Mouse (Mus musculus) kidney, embryonic 14.5 days (tissue): ENCODE results near the gene Zfp791. TPM values are rescaled to one million over a fixed set of nuclear protein-coding genes. Genes with fewer than 3 reads are reported as not detected.
"Not testable (repeated sequence)": the region's sequence is repeated elsewhere in the genome, so short reads cannot be mapped to it uniquely, and the experiment has no call there.

Experiments
- ATAC-seq: fragments of 200-750 bp; cut with Nextera tagmentation; 2 replicates; pipeline ENCODE4 v1.8.0; 2017; ENCODE audit warnings: moderate number of reproducible peaks, mild to moderate bottlenecking, moderate TSS enrichment, moderate library complexity; ENCODE audit not compliant: low FRiP score, low TSS enrichment
- H3K27ac ChIP-seq: fragments of 300-500 bp; sonication (generic); 2 replicates; pipeline ENCODE4 v1.5.1; 2014; ENCODE audit warnings: low read depth, mild to moderate bottlenecking, low read length, moderate library complexity, mixed read lengths
- H3K27me3 ChIP-seq: fragments of 300-500 bp; sonication (generic); 2 replicates; pipeline ENCODE4 v1.6.1; 2014; ENCODE audit warnings: mild to moderate bottlenecking, low read length; ENCODE audit not compliant: control insufficient read depth, insufficient read depth
- H3K36me3 ChIP-seq: fragments of 300-500 bp; sonication (generic); 2 replicates; pipeline ENCODE4 v1.6.1; 2014; ENCODE audit warnings: low read length, mixed read lengths; ENCODE audit not compliant: control insufficient read depth, insufficient read depth
- H3K4me1 ChIP-seq: fragments of 300-500 bp; sonication (generic); 2 replicates; pipeline ENCODE4 v1.6.1; 2014; ENCODE audit warnings: low read length, mixed read lengths; ENCODE audit not compliant: control insufficient read depth, insufficient read depth
- H3K4me2 ChIP-seq: fragments of 300-500 bp; sonication (generic); replicated peaks from 2 replicates; pipeline ENCODE4 v1.6.1; 2014; ENCODE audit warnings: low read depth, mild to moderate bottlenecking, low read length
- H3K4me3 ChIP-seq: fragments of 300-500 bp; sonication (generic); 2 replicates; pipeline ENCODE4 v1.5.1; 2014; ENCODE audit warnings: mild to moderate bottlenecking, low read length
- H3K9ac ChIP-seq: fragments of 300-500 bp; sonication (generic); 2 replicates; pipeline ENCODE4 v1.6.1; 2014; ENCODE audit warnings: low read depth, mild to moderate bottlenecking, low read length, moderate library complexity
- H3K9me3 ChIP-seq: fragments of 300-500 bp; sonication (generic); 2 replicates; pipeline ENCODE4 v1.6.1; 2016; ENCODE audit warnings: low read length; ENCODE audit not compliant: control insufficient read depth
- WGBS: fragments of 180-500 bp; shearing (Covaris S2); extraction: QIAGEN DNeasy Blood & Tissue Kit; methylation state at CpG from one replicate; pipeline ENCODE4 v1.1.7; 2014; 5-methylcytosine and 5-hydroxymethylcytosine counted together
- polyA plus RNA-seq: library from polyadenylated mRNA; unstranded; fragments of >200 nt; fragmentation: Nextera tagmentation; extraction: Ambion mirVana; gene quantifications from 2 replicates; pipeline ENCODE4 v1.2.1, GENCODE M21; 2014

Gene Zfp791
- polyA plus RNA-seq: 1.3 and 1.6 TPM in 2 replicates

DNA sequence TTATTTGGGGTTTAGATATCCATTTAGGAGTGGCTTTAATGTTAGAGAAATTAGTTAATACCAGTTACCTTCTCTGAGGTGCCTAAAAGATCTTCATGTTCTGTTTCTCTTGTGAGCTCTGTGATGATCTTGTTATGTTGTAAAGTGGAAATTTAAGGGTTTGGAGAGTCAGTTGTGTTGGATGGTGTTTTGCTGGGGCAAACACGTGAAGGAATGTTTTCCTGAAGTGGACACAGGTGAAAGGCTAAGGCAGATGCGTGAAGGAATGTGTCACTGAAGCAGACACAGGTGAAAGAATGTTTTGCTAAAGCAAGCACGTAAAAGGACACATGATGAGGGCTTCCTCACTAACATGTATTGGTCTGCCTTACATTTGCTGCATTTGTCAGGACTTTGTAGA, at the start of gene Zfp791:
Gene Zfp791 (minus strand): TSS at position 101 of the 400 bp plus-strand sequence.
- H3K27ac ChIP-seq: no peak within 1 kb of the TSS
- no peaks in the 10 kb centered on the region for H3K4me1 ChIP-seq
- no peak within 1 kb of the TSS for H3K4me2 ChIP-seq
- ATAC-seq: no peak
- H3K9ac ChIP-seq: no peak within 1 kb of the TSS
- no peaks in the 10 kb centered on the region for H3K27me3 ChIP-seq
- 68% methylated on average over 3 of the region's 3 CpGs for WGBS
- no peaks in the 10 kb centered on the region for H3K9me3 ChIP-seq
- H3K4me3 ChIP-seq: no peak within 1 kb of the TSS
- H3K36me3 ChIP-seq: no peaks in the 10 kb centered on the region

DNA sequence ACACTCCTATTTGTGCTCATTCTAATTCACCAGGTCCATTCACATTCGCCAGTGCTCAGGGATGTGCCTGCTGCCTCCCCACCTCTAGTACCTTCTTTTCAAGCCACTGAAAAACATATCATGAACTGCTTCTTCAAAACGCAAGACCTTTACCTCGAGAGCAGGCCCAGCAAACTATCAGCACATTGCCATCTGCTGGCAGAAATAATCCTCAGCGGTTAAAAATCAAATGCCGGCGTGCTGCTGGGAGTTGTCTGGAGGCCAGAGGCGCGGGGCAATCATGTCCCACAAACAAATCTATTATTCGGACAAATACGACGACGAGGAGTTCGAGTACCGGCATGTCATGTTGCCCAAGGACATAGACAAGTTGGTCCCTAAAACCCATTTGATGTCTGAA, 48.4 kb upstream of the Zfp791 start:
- Histone ChIP-seq H3K27ac (no peak overlapping the region), H3K4me3 (no peak overlapping the region), H3K4me2 (no peak overlapping the region), H3K4me1 (no peaks in the 10 kb centered on the region), H3K36me3 (no peaks in the 10 kb centered on the region), H3K9me3 (no peaks in the 10 kb centered on the region), H3K9ac (no peak overlapping the region), H3K27me3 (no peaks in the 10 kb centered on the region)
- ATAC-seq: no peak
- 37% methylated on average over 14 of the region's 14 CpGs for WGBS

DNA sequence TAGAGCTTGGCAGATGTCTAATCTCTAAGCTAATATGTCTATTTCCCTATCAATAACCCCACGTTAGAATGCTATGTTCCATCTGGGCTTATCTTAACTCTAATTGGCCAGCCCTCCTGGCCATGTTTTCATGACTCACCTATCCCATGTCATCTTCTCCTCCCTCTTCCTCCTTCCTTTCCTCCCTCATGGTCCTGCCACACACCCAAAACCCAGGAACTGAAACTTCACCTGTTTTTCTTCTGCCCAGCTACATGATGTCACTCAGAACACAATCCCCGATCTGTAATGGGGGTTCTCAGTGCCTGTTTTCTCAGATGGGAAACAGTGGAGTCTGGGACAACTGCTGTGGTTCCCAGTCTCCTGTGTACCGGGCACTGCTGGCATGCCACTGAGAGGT, 28.7 kb upstream of the Zfp791 start, which contains the start of gene Cks1brt:
Gene Cks1brt (plus strand): TSS at position 301 of the 400 bp plus-strand sequence.
- no peak for ATAC-seq
- H3K27me3 ChIP-seq: no peaks in the 10 kb centered on the region
- no peak within 1 kb of the TSS for H3K4me3 ChIP-seq
- no peak within 1 kb of the TSS for H3K4me2 ChIP-seq
- H3K9me3 ChIP-seq: peaks cover 33% of the 10 kb centered on the region
- H3K27ac ChIP-seq: no peak within 1 kb of the TSS
- no peaks in the 10 kb centered on the region for H3K4me1 ChIP-seq
- H3K36me3 ChIP-seq: no peaks in the 10 kb centered on the region
- no peak within 1 kb of the TSS for H3K9ac ChIP-seq
- WGBS: 78% methylated on average over 3 of the region's 3 CpGs

DNA sequence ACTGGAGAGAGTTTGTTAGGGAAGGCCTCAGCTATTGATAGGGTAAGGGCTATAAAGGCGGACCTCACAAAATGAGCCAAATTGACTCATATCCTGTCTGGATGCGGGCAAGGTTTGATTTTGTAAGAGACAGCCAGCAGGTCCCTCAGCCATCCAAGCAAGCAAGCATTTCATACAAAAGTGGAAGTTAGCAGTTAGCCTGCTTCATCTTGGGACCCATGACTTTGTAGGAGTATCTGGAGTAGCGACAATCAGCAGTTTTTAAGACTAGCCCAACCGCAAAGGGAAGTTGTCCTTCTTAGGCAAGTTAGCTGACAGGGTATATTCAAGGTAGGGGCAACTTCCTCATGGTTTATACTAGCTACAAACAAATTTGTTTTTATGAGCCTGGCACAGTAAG, 19.6 kb upstream of the Zfp791 start:
- 87% methylated on average over 4 of the region's 4 CpGs for WGBS

DNA sequence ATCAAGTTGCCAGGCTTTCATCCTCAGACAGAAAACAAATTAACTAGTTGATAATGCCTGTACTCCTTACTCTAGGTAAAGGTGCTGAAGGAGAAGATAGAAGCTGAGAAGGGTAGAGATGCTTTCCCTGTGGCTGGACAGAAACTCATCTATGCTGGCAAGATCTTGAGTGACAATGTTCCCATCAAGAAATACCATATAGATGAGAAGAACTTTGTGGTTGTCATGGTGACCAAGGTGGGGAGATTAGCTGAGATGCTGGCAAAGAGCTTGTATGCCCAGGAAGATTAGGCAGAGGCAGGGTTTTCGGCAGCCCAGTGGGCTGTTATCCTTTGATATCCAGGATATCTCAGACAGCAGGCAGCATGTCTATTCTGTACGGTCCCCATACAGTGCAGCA, 12.8 kb upstream of the Zfp791 start:
- H3K27me3 ChIP-seq, H3K27ac ChIP-seq, H3K4me1 ChIP-seq, ATAC-seq, H3K4me3 ChIP-seq, H3K9ac ChIP-seq, H3K9me3 ChIP-seq, H3K4me2 ChIP-seq, H3K36me3 ChIP-seq: not testable (repeated sequence)
- WGBS: 86% methylated on average over 2 of the region's 2 CpGs

More for the DNA sequence above, 19.6 kb upstream of the Zfp791 start:
- Histone ChIP-seq H3K9me3 (peaks cover 7% of the 10 kb centered on the region; the same call in 1 of the 2 replicates), H3K4me3 (no peak overlapping the region), H3K9ac (no peak overlapping the region), H3K36me3 (no peaks in the 10 kb centered on the region), H3K27ac (no peak overlapping the region), H3K4me1 (no peaks in the 10 kb centered on the region), H3K27me3 (no peaks in the 10 kb centered on the region), H3K4me2 (no peak overlapping the region)
- no peak for ATAC-seq

DNA sequence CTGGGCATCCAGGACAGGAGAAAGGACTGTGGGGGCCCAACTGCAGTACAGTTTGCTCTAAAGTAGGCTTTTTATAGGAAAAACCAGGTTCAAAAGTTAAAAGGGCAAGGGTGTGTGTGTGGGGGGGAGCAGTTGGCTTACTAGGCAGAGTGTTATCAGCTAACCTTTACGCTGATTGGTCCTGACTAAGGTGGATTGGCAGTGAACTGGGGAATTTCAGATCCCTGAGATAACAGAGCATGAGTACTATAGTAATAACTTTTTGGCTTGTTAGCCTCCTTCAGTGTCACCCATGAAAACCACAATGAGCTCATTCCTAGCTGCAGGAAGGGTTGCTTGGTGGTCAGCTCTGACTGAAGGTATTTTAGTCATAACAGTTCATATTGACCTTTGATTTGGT, 9.4 kb upstream of the Zfp791 start:
- ATAC-seq: no peak
- Histone ChIP-seq H3K36me3 (no peaks in the 10 kb centered on the region), H3K4me1 (no peaks in the 10 kb centered on the region), H3K27ac (no peak overlapping the region), H3K4me3 (no peak overlapping the region), H3K4me2 (no peak overlapping the region), H3K9ac (no peak overlapping the region), H3K27me3 (no peaks in the 10 kb centered on the region), H3K9me3 (no peaks in the 10 kb centered on the region)
- WGBS: 86% methylated on average over 1 of the region's 1 CpGs

DNA sequence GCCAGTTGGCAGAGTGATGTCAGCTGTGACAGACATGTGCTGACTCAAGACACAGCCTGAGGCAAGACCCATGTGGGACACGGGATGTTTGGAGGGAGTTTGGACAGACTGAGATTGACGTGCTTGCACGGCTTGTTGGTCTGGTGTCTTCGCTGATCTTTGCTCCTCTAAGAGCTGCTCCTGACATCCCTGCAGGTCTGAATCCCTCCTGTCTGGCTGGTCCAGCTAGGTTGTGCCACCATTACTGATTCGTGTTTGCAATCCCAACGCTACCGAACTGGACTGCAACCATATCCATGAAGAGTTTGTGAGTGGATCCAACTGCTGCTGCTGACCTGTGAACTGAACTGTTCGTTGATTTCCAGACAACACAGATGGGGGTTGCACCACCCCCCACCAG, 796 bp upstream of the Zfp791 start:
- Histone ChIP-seq H3K4me3 (no peak overlapping the region), H3K4me2 (no peak overlapping the region)

DNA sequence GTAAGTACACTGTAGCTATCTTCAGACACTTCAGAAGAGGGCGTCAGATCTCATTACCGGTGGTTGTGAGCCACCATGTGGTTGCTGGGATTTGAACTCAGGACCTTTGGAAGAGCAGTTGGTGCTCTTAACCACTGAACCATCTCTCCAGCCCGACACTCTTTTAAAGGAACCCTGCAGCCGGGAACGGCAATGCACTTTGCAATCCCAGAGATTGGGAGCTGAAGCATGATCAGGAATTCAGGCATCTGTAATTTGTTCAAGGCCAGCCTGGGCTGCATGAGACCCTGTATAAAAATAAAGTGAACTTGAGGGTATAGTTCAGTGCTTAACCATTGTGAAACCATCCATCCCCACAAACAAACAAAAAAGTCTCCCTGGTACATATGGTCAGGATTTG, 2.6 kb downstream of the Zfp791 start:
- not testable (repeated sequence) for H3K9me3 ChIP-seq, H3K27me3 ChIP-seq, H3K9ac ChIP-seq, H3K36me3 ChIP-seq, H3K4me3 ChIP-seq, ATAC-seq, H3K27ac ChIP-seq, H3K4me2 ChIP-seq, H3K4me1 ChIP-seq
- WGBS: 80% methylated on average over 5 of the region's 5 CpGs

More for the DNA sequence above, 796 bp upstream of the Zfp791 start:
- Histone ChIP-seq H3K9ac (no peak overlapping the region), H3K4me1 (no peaks in the 10 kb centered on the region), H3K27ac (no peak overlapping the region), H3K36me3 (no peaks in the 10 kb centered on the region), H3K9me3 (no peaks in the 10 kb centered on the region), H3K27me3 (no peaks in the 10 kb centered on the region)
- 90% methylated on average over 8 of the region's 8 CpGs for WGBS
- no peak for ATAC-seq

DNA sequence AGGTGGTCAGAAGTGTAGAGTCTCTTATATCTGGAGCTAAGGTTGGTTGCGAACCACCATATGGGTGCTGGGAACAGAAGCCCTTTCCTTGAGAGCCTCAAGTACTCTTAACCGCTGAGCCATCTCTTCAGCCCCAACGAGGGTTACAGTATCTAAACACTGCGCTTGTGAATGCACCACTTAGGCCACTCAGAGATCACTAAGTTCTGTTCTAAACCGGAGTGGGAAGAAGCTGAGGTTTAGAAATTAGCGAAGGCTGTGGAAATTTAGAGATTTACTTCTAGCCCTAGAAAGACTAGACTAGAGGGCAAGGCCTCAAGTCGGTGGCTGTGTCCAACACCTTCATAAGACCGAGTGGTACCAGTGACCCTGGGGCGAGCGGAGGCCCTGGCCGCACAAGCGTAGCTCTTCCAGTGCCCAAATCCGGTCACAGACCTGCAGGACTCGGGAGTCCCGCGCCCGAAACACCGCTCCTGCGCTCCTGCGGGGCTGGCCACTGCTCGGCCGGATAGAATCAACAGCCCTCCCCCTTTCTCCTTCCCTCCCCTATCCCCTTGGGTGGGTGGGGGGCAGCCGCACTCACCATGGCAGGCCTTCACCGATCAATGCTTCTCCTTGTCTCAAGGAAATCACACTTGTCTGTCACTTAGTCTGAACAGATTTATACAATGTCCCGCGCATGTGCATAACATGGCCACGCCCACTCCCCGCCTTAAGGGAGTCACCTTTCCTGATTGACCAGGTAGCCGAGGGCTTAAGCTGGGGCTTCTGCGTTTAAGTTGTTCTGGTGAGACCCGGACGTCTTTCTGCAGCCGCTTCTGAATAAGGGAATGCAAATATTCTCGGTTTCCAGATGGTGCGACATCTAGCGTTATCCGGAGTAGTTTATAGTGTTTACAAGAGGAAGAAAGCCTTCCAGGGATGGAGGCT, 3.6 kb downstream of the Zfp791 start:
- Histone ChIP-seq H3K27me3 (no peaks in the 10 kb centered on the region), H3K27ac (peak overlapping the region; percentile 51; the same call in 1 of the 2 replicates), H3K36me3 (no peaks in the 10 kb centered on the region), H3K4me3 (peak overlapping the region; percentile 64), H3K9me3 (no peaks in the 10 kb centered on the region), H3K9ac (peak overlapping the region; percentile 60), H3K4me1 (no peaks in the 10 kb centered on the region), H3K4me2 (peak overlapping the region; percentile 68)
- ATAC-seq: peak; percentile 93
- 7% methylated on average over 37 of the region's 37 CpGs for WGBS
